ENCODE assay signal across 8 mouse cellular contexts in the genomic region with DNA sequence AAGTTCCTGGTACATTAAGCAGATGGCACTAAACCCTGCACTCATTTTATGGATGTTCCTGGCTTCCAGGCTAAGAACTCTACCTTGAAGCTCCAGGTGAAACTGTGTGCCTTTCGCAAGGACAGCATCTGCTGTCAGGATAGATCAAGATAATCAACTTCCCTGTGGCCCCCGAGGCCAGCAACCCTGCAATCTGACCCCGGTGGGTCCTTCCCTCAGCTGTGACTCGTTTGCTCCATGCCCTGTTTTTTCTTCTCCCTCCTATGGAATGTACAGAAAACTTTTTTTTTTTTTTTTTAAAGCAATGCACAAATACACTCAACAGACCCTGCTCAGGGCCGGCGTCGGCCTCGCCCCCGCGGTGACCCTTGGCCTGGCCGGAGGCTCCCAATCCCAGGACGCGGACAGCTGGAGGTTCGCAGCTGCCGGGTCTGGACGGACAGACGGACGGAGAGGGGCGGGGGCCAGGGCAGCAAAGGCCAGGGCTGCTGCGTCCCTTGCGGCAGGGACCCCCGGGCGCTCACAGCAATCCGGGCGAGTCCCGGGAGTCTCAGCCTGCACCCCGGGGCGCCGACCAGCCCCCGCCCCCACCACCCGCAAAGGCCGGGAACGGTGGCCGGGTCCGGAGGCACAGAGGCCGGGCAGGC. TPM values are rescaled to one million over a fixed set of nuclear protein-coding genes. Genes with fewer than 3 reads are reported as not detected.
DNase-seq lines count a peak whose midpoint lies in the region; ATAC-seq and TF ChIP-seq lines count a peak whose summit lies in the region.

No protein-coding gene starts in this region.

- no peak for DNase-seq in hindbrain, postnatal 0 days (ENCODE audit: low spot score)
- peak; percentile 53 for DNase-seq in lung, postnatal 10 days
- DNase-seq in testis, postnatal 10 days (ENCODE audit: low spot score) = peak; percentile 69
- DNase-seq in urinary bladder, postnatal 10 days (ENCODE audit: low spot score) = no peak

- peak overlapping the region; percentile 82 for H3K4me2 ChIP-seq in embryonic facial prominence, embryonic 12.5 days (replicated peaks)
- peak overlapping the region; percentile 97 for H3K4me2 ChIP-seq in hindbrain, postnatal 0 days (ENCODE audit: low read depth, low read length)

- peaks cover 26% of the 10 kb centered on the region for H3K36me3 ChIP-seq in erythroblast, embryonic 14.5 days (ENCODE audit: control insufficient read depth)
- H3K36me3 ChIP-seq in embryonic facial prominence, embryonic 12.5 days = peaks cover 23% of the 10 kb centered on the region; the same call in 1 of the 2 replicates
- H3K36me3 ChIP-seq in hindbrain, postnatal 0 days (ENCODE audit: insufficient read depth, low read length) = peaks cover 13% of the 10 kb centered on the region

- ATAC-seq in erythroblast, adult 5-6 weeks (replicated peaks; ENCODE audit: low FRiP score, poor library complexity, severe bottlenecking) = no peak; the same call in 1 of the 2 replicates
- peak; percentile 46 for ATAC-seq in CD4-positive, CD25-positive, alpha-beta regulatory T cell, adult 4 months
- 0 out of 2 replicates have a peak, but pooled peaks have one; percentile 11 for ATAC-seq in embryonic facial prominence, embryonic 12.5 days (ENCODE audit: insufficient number of reproducible peaks, insufficient read depth, low FRiP score, low TSS enrichment)
- no peak; the same call in 1 of the 2 replicates for ATAC-seq in hindbrain, postnatal 0 days

- TF ChIP-seq CTCF in hindbrain, postnatal 0 days (IDR thresholded peaks at IDR 0.05; ENCODE audit: low read depth) = no peak

- H3K4me3 ChIP-seq in erythroblast, embryonic 14.5 days (replicated peaks) = peak overlapping the region; percentile 95
- peak overlapping the region; percentile 93 for H3K4me3 ChIP-seq in embryonic facial prominence, embryonic 12.5 days
- H3K4me3 ChIP-seq in hindbrain, postnatal 0 days (ENCODE audit: low read length) = peak overlapping the region; percentile 92

- peak overlapping the region; percentile 88 for H3K9ac ChIP-seq in embryonic facial prominence, embryonic 12.5 days
- H3K9ac ChIP-seq in hindbrain, postnatal 0 days (replicated peaks; ENCODE audit: low read length) = peak overlapping the region; percentile 95

- no peaks in the 10 kb centered on the region for H3K27me3 ChIP-seq in erythroblast, embryonic 14.5 days (ENCODE audit: control insufficient read depth)
- no peaks in the 10 kb centered on the region for H3K27me3 ChIP-seq in embryonic facial prominence, embryonic 12.5 days
- H3K27me3 ChIP-seq in hindbrain, postnatal 0 days (ENCODE audit: insufficient read depth, low read length) = no peaks in the 10 kb centered on the region

- no peaks in the 10 kb centered on the region for H3K9me3 ChIP-seq in erythroblast, embryonic 14.5 days (ENCODE audit: control insufficient read depth, low read length)
- no peaks in the 10 kb centered on the region for H3K9me3 ChIP-seq in embryonic facial prominence, embryonic 12.5 days
- H3K9me3 ChIP-seq in hindbrain, postnatal 0 days (ENCODE audit: low read length) = no peaks in the 10 kb centered on the region

- peak overlapping the region; percentile 84; the same call in 1 of the 2 replicates for H3K27ac ChIP-seq in embryonic facial prominence, embryonic 12.5 days
- peak overlapping the region; percentile 84 for H3K27ac ChIP-seq in hindbrain, postnatal 0 days

- WGBS in embryonic facial prominence, embryonic 12.5 days = under 1% methylated on average over 36 of the region's 36 CpGs
- WGBS in hindbrain, postnatal 0 days = under 1% methylated on average over 34 of the region's 36 CpGs

- H3K4me1 ChIP-seq in erythroblast, embryonic 14.5 days (ENCODE audit: control insufficient read depth) = peaks cover 19% of the 10 kb centered on the region
- peaks cover 4% of the 10 kb centered on the region for H3K4me1 ChIP-seq in embryonic facial prominence, embryonic 12.5 days
- H3K4me1 ChIP-seq in hindbrain, postnatal 0 days (ENCODE audit: insufficient read depth, low read length) = peaks cover 7% of the 10 kb centered on the region; the same call in 1 of the 2 replicates

RNA-seq across cellular contexts. Expression of a gene that starts 20.4 kb away (rescaled TPM):
- polyA plus RNA-seq in erythroblast, embryonic 14.5 days (2012) = 0.42 and 0.43 TPM in 2 replicates
- total RNA-seq in erythroblast, adult 5-6 weeks (2015; ENCODE audit: low replicate concordance) = 11.3 and 11.7 TPM in 2 replicates
- 7.7 and 11.2 TPM in 2 replicates for total RNA-seq in erythroblast, adult 5-6 weeks (2017; ENCODE audit: low replicate concordance)
- 10 to 100 TPM; 33.5 to 40.1 TPM for polyA plus RNA-seq in CD4-positive, CD25-positive, alpha-beta regulatory T cell, adult 4 months (2017; shearing (Covaris generic))
- 46.4 and 47.2 TPM in 2 replicates for polyA plus RNA-seq in embryonic facial prominence, embryonic 12.5 days (2016; fragmentation: Nextera tagmentation; extraction: Ambion mirVana)
- total RNA-seq in hindbrain, postnatal 0 days (2014; rRNA removed) = 53.3 and 71.5 TPM in 2 replicates
- polyA plus RNA-seq in hindbrain, postnatal 0 days (2015; fragmentation: Nextera tagmentation; extraction: Ambion mirVana) = 52.3 and 55.9 TPM in 2 replicates

RNA-seq across cellular contexts. Expression of a gene that starts 22.0 kb away (rescaled TPM):
- polyA plus RNA-seq in erythroblast, embryonic 14.5 days (2012) = not detected in 2 replicates
- not detected in 2 replicates for total RNA-seq in erythroblast, adult 5-6 weeks (2015; ENCODE audit: low replicate concordance)
- not detected in 2 replicates for total RNA-seq in erythroblast, adult 5-6 weeks (2017; ENCODE audit: low replicate concordance)
- under 1 TPM; 0.24 to 0.27 TPM for polyA plus RNA-seq in CD4-positive, CD25-positive, alpha-beta regulatory T cell, adult 4 months (2017; shearing (Covaris generic))
- polyA plus RNA-seq in embryonic facial prominence, embryonic 12.5 days (2016; fragmentation: Nextera tagmentation; extraction: Ambion mirVana) = 2.0 and 2.4 TPM in 2 replicates
- total RNA-seq in hindbrain, postnatal 0 days (2014; rRNA removed) = 107 and 116 TPM in 2 replicates
- 90.4 and 98.0 TPM in 2 replicates for polyA plus RNA-seq in hindbrain, postnatal 0 days (2015; fragmentation: Nextera tagmentation; extraction: Ambion mirVana)

RNA-seq across cellular contexts. Expression of a gene that starts 50.4 kb away (rescaled TPM):
- not detected in 2 replicates for polyA plus RNA-seq in erythroblast, embryonic 14.5 days (2012)
- not detected in 2 replicates for total RNA-seq in erythroblast, adult 5-6 weeks (2015; ENCODE audit: low replicate concordance)
- not detected in 2 replicates for total RNA-seq in erythroblast, adult 5-6 weeks (2017; ENCODE audit: low replicate concordance)
- not detected for polyA plus RNA-seq in CD4-positive, CD25-positive, alpha-beta regulatory T cell, adult 4 months (2017; shearing (Covaris generic))
- polyA plus RNA-seq in embryonic facial prominence, embryonic 12.5 days (2016; fragmentation: Nextera tagmentation; extraction: Ambion mirVana) = not detected in 2 replicates
- total RNA-seq in hindbrain, postnatal 0 days (2014; rRNA removed) = not detected in 2 replicates
- not detected in 2 replicates for polyA plus RNA-seq in hindbrain, postnatal 0 days (2015; fragmentation: Nextera tagmentation; extraction: Ambion mirVana)

RNA-seq across cellular contexts. Expression of a gene that starts 51.4 kb away (rescaled TPM):
- 0.71 and 1.0 TPM in 2 replicates for polyA plus RNA-seq in erythroblast, embryonic 14.5 days (2012)
- total RNA-seq in erythroblast, adult 5-6 weeks (2015; ENCODE audit: low replicate concordance) = 20.9 and 23.2 TPM in 2 replicates
- 20.1 and 22.3 TPM in 2 replicates for total RNA-seq in erythroblast, adult 5-6 weeks (2017; ENCODE audit: low replicate concordance)
- polyA plus RNA-seq in CD4-positive, CD25-positive, alpha-beta regulatory T cell, adult 4 months (2017; shearing (Covaris generic)) = 10 to 100 TPM; 33.4 to 34.3 TPM
- polyA plus RNA-seq in embryonic facial prominence, embryonic 12.5 days (2016; fragmentation: Nextera tagmentation; extraction: Ambion mirVana) = 41.8 and 45.6 TPM in 2 replicates
- 12.7 and 15.0 TPM in 2 replicates for total RNA-seq in hindbrain, postnatal 0 days (2014; rRNA removed)
- polyA plus RNA-seq in hindbrain, postnatal 0 days (2015; fragmentation: Nextera tagmentation; extraction: Ambion mirVana) = 12.5 TPM in 2 replicates

RNA-seq across cellular contexts. Expression of a gene that starts 52.6 kb away (rescaled TPM):
- polyA plus RNA-seq in erythroblast, embryonic 14.5 days (2012) = 2.4 and 3.1 TPM in 2 replicates
- total RNA-seq in erythroblast, adult 5-6 weeks (2015; ENCODE audit: low replicate concordance) = 0.58 and 4.0 TPM in 2 replicates
- total RNA-seq in erythroblast, adult 5-6 weeks (2017; ENCODE audit: low replicate concordance) = 6.4 and 6.7 TPM in 2 replicates
- 10 to 100 TPM in 1 of 2 experiments, 1 to 10 TPM in 1; 4.8 to 13.4 TPM for polyA plus RNA-seq in CD4-positive, CD25-positive, alpha-beta regulatory T cell, adult 4 months (2017; shearing (Covaris generic))
- 49.6 and 50.5 TPM in 2 replicates for polyA plus RNA-seq in embryonic facial prominence, embryonic 12.5 days (2016; fragmentation: Nextera tagmentation; extraction: Ambion mirVana)
- 97.3 and 102 TPM in 2 replicates for total RNA-seq in hindbrain, postnatal 0 days (2014; rRNA removed)
- polyA plus RNA-seq in hindbrain, postnatal 0 days (2015; fragmentation: Nextera tagmentation; extraction: Ambion mirVana) = 91.5 and 94.0 TPM in 2 replicates

Comparison
In these comparisons a context has a peak if more than half of its experiments do, and no peak if none do; other contexts are left out.
1. ATAC-seq: peak in CD4-positive, CD25-positive, alpha-beta regulatory T cell, adult 4 months (single experiment) and embryonic facial prominence, embryonic 12.5 days (single experiment); none in erythroblast, adult 5-6 weeks (single experiment) and hindbrain, postnatal 0 days (single experiment).
2. DNase-seq: peak in lung, postnatal 10 days (single experiment) and testis, postnatal 10 days (single experiment); none in hindbrain, postnatal 0 days (single experiment) and urinary bladder, postnatal 10 days (single experiment).
3. RNA of a gene that starts 20.4 kb away (polyA plus RNA-seq): 52.3 to 55.9 TPM in hindbrain, postnatal 0 days, 46.4 to 47.2 TPM in embryonic facial prominence, embryonic 12.5 days and 33.5 to 40.1 TPM in CD4-positive, CD25-positive, alpha-beta regulatory T cell, adult 4 months; 0.42 to 0.43 TPM in erythroblast, embryonic 14.5 days; every median in the first group is over 10 times any median in the second.
4. RNA of a gene that starts 22.0 kb away (polyA plus RNA-seq): 90.4 to 98.0 TPM in hindbrain, postnatal 0 days; 2.0 to 2.4 TPM in embryonic facial prominence, embryonic 12.5 days, 0.24 to 0.27 TPM in CD4-positive, CD25-positive, alpha-beta regulatory T cell, adult 4 months and not detected in erythroblast, embryonic 14.5 days; every median in the first group is over 10 times any median in the second.
5. Peak in every context shown above with its lines, with median percentiles within 50 percentile points of each other: H3K4me3 ChIP-seq.